Mouse (Mus musculus): ENCODE measurements around the gene Lmo7.

Gene Lmo7

GRCm38 (mm10) chr14:101942971-101943370 lies 213.2 kb downstream of the Lmo7 start:
- DNase-seq (ENCODE audit: low read depth, low spot score): peak; percentile 86

GRCm38 (mm10) chr14:101946711-101947516 lies 217.2 kb downstream of the Lmo7 start:
- DNase-seq (ENCODE audit: low read depth, low spot score): peak; percentile 69

- DNase-seq (ENCODE audit: low read depth, low spot score): peak; percentile 78
These were observed 219.4 kb downstream of the Lmo7 start for GRCm38 (mm10) chr14:101949114-101949513.

GRCm38 (mm10) chr14:101951107-101951506 lies 221.3 kb downstream of the Lmo7 start:
- DNase-seq (ENCODE audit: low read depth, low spot score): no peak

- peak; percentile 35 for DNase-seq (ENCODE audit: low read depth, low spot score)
These were observed 224.2 kb downstream of the Lmo7 start for GRCm38 (mm10) chr14:101953793-101954468.

GRCm38 (mm10) chr14:101964381-101964780 lies 234.6 kb downstream of the Lmo7 start:
- no peak for DNase-seq (ENCODE audit: low read depth, low spot score)

- DNase-seq (ENCODE audit: low read depth, low spot score): no peak
These were observed 235.2 kb downstream of the Lmo7 start for GRCm38 (mm10) chr14:101964956-101965355.

- DNase-seq (ENCODE audit: low read depth, low spot score): no peak
These were observed 243.0 kb downstream of the Lmo7 start for GRCm38 (mm10) chr14:101972764-101973163.

GRCm38 (mm10) chr14:101973171-101973570 lies 243.4 kb downstream of the Lmo7 start:
- no peak for DNase-seq (ENCODE audit: low read depth, low spot score)

- no peak for DNase-seq (ENCODE audit: low read depth, low spot score)
These were observed 246.4 kb downstream of the Lmo7 start for GRCm38 (mm10) chr14:101976021-101976685.
